Mouse (Mus musculus) midbrain, postnatal 0 days (tissue): ENCODE measurements at regions not wholly inside any gene's neighbourhood (a gene's known extent, or its start where the extent isn't known, plus 50 kb on each side); places are given as distances from the start of the nearest gene placed in this dataset.
A peak's percentile ranks its signal among the peaks of the same experiment; 100 is the strongest.
"Not testable (repeated sequence)": the region's sequence is repeated elsewhere in the genome, so short reads cannot be mapped to it uniquely, and the experiment has no call there.

Experiments used
- ATAC-seq: fragments of 200-750 bp; cut with Nextera tagmentation; 2 replicates; pipeline ENCODE4 v1.8.0; 2017; ENCODE audit warnings: moderate number of reproducible peaks, mild to moderate bottlenecking, moderate TSS enrichment, moderate library complexity; ENCODE audit not compliant: low FRiP score
- DNase-seq: peaks from one replicate; pipeline ENCODE4 v3.0.0-alpha.2; 2015; ENCODE audit warnings: low spot score
- H3K27ac ChIP-seq: fragments of 300-500 bp; sonication (generic); 2 replicates; pipeline ENCODE4 v1.5.1; 2014; ENCODE audit warnings: low read depth, mild to moderate bottlenecking, low read length, mixed read lengths
- H3K27me3 ChIP-seq: fragments of 300-500 bp; sonication (generic); 2 replicates; pipeline ENCODE4 v1.6.1; 2014; ENCODE audit warnings: low read length, control low read depth, mixed read lengths; ENCODE audit not compliant: insufficient read depth
- H3K36me3 ChIP-seq: fragments of 300-500 bp; sonication (generic); 2 replicates; pipeline ENCODE4 v1.6.1; 2014; ENCODE audit warnings: low read length, control low read depth, mixed read lengths; ENCODE audit not compliant: insufficient read depth
- H3K4me1 ChIP-seq: fragments of 300-500 bp; sonication (generic); 2 replicates; pipeline ENCODE4 v1.6.1; 2014; ENCODE audit warnings: mild to moderate bottlenecking, control low read depth, antibody characterized with exemption, low read length, mixed read lengths; ENCODE audit not compliant: insufficient read depth
- H3K4me2 ChIP-seq: fragments of 300-500 bp; sonication (generic); 2 replicates; pipeline ENCODE4 v1.6.1; 2014; ENCODE audit warnings: low read depth, mild to moderate bottlenecking, low read length, mixed read lengths; ENCODE audit not compliant: poor library complexity, severe bottlenecking
- H3K4me3 ChIP-seq: fragments of 300-500 bp; sonication (generic); 2 replicates; pipeline ENCODE4 v1.5.1; 2014; ENCODE audit warnings: low read depth, mild to moderate bottlenecking, low read length, moderate library complexity
- H3K9ac ChIP-seq: fragments of 300-500 bp; sonication (generic); replicated peaks from 2 replicates; pipeline ENCODE4 v1.6.1; 2014; ENCODE audit warnings: mild to moderate bottlenecking, low read length, moderate library complexity, mixed read lengths; ENCODE audit not compliant: poor library complexity, severe bottlenecking
- H3K9me3 ChIP-seq: fragments of 300-500 bp; sonication (generic); 2 replicates; pipeline ENCODE4 v1.6.1; 2016; ENCODE audit warnings: low read length, control low read depth
- CTCF ChIP-seq: IDR thresholded peaks from 2 replicates; pipeline ENCODE4 v1.5.1; 2016; ENCODE audit warnings: antibody characterized with exemption, mild to moderate bottlenecking
- WGBS: fragments of 180-500 bp; shearing (Covaris S2); extraction: QIAGEN DNeasy Blood & Tissue Kit; methylation state at CpG from one replicate; pipeline ENCODE4 v1.1.7; 2014; 5-methylcytosine and 5-hydroxymethylcytosine counted together

DNA sequence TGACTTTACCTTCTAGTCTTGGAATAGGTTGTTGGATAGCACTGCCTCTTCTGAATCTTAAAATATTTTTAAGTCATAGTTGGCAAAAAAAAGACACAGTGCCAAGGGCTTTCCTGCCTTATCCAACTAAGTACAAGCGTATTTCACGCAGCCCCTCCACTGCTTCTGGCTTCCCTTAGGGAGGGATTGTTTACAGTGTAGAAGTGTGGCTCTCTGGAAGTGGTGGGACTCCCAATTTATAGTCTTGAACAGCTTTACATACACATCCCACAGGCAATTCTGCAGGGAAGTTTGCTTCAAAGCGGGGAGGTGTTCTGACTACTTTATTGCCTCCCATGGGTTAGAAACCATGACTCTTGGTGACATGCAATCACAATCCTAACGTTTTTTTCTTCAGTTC, 310.9 kb upstream of the Ift57 start:
- DNase-seq (no peak), ATAC-seq (no peak)
- no peak overlapping the region for H3K9ac ChIP-seq
- no peaks in the 10 kb centered on the region for H3K36me3 ChIP-seq
- no peaks in the 10 kb centered on the region for H3K9me3 ChIP-seq
- no peaks in the 10 kb centered on the region for H3K27me3 ChIP-seq
- H3K4me1 ChIP-seq = no peaks in the 10 kb centered on the region
- H3K4me2 ChIP-seq = no peak overlapping the region
- no peak overlapping the region for H3K27ac ChIP-seq
- 60% methylated on average over 4 of the region's 4 CpGs for WGBS
- H3K4me3 ChIP-seq = no peak overlapping the region
- no peak for TF ChIP-seq CTCF

DNA sequence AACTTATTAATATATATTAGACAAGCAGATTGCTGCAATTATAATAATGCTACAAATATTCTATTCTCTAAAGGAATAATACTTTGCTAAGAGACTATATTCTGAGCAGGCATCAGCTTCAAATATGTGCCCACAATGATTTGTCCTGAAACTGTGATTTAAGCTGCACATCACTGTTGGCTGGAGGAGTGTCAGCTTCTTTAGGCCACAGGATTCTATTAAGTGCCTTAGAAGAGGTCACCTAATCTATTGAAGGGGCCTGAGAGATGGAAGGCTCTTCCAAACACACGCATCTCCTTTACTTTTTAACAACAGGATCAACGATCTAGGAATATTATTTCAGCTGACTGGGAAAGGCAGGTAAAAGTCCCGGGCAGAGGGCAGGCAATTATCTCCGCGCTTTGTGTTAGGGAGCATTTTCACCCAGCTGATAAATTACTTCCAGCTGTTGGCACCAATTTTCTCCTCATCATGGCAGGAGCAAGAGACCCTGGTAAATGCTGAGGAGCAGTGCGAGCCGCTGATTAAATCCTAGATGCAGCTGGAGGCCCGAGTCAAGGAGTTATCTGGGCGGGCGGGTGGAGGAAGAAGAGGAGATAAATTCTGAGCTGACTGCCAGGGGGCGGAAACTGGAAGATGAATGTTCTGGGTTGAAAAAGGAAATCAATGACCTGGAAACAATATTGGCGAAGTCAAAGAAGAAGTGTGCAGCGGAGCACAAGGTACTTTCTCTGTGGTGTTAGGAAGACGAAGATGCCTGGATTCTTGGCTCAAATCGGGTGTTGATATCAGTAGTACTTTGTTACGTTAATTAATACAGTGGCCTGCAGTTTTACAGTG, 290.9 kb upstream of the Ift57 start:
- Histone ChIP-seq H3K27ac (no peak overlapping the region), H3K27me3 (no peaks in the 10 kb centered on the region), H3K9ac (no peak overlapping the region), H3K4me2 (no peak overlapping the region), H3K4me1 (no peaks in the 10 kb centered on the region), H3K4me3 (no peak overlapping the region), H3K9me3 (no peaks in the 10 kb centered on the region), H3K36me3 (no peaks in the 10 kb centered on the region)
- WGBS = 46% methylated on average over 16 of the region's 16 CpGs
- ATAC-seq = no peak
- no peak for TF ChIP-seq CTCF
- peak; percentile 46 for DNase-seq

DNA sequence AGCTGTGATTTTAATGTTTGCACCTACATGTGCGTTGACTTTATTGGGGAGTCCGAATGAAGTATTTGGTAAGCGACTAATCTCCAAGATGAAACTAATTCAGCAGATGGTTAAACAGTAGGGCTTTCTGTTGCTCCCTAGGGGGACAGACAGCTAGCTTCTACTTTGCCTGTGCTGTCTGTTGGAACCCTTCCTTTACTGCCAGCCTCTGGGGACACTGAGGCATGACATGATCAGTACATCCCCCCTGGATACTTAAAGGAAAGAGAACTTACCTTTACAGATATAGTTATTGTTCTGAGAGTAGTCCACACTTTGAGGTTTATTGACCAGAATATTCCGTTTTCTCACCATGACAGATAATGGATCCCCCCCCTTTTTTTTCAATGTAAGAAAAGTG, 289.8 kb upstream of the Ift57 start:
- peak; percentile 15 for DNase-seq
- no peaks in the 10 kb centered on the region for H3K36me3 ChIP-seq
- no peaks in the 10 kb centered on the region for H3K9me3 ChIP-seq
- no peak overlapping the region for H3K9ac ChIP-seq
- H3K27ac ChIP-seq = no peak overlapping the region
- H3K4me2 ChIP-seq = no peak overlapping the region
- no peaks in the 10 kb centered on the region for H3K4me1 ChIP-seq
- WGBS = 88% methylated on average over 4 of the region's 4 CpGs
- no peaks in the 10 kb centered on the region for H3K27me3 ChIP-seq
- no peak overlapping the region for H3K4me3 ChIP-seq
- no peak for TF ChIP-seq CTCF
- no peak for ATAC-seq

DNA sequence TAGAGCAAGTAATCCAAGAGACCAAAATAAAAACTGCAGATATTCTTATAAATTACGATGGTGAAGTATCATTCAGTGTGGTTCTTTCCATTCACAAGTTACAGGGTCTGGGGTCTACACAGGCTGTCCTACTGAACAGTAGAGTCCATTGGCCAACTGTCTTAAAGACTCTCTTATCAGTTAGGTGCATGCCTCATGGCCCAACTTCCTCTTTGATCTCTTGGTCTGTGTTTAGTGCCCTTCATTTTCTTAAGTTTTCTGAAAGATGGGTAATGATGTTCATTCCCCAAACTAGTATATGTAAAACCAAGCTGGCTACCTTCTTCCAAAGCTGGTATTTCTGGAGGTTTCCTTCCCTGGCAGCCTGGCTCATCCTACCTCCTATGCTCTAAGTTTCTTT, 268.7 kb upstream of the Ift57 start:
- Histone ChIP-seq H3K36me3 (no peaks in the 10 kb centered on the region), H3K27me3 (no peaks in the 10 kb centered on the region), H3K27ac (no peak overlapping the region), H3K9ac (no peak overlapping the region), H3K4me1 (no peaks in the 10 kb centered on the region), H3K4me2 (no peak overlapping the region), H3K9me3 (no peaks in the 10 kb centered on the region), H3K4me3 (no peak overlapping the region)
- no peak for TF ChIP-seq CTCF
- DNase-seq = no peak
- WGBS = 96% methylated on average over 1 of the region's 1 CpGs
- no peak for ATAC-seq

DNA sequence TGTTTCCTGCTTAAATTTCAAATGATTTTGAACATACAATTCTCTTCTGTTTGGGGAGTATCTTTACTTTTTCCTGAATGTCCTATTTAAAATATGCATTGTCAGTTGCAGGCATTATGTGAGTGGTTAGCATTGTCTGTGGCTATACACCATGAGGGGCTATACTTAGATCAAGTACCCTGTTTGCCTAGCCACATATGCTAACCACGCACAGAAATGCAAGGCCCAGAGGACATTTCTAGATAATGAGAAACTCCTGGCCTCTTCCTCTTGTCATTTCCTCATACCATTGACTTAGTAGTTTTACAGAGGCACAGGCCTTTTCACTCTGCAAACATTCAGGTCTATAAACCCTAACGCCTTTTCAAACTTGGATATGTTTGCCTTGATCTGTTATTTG, 267.1 kb upstream of the Ift57 start:
- no peak for TF ChIP-seq CTCF
- H3K27me3 ChIP-seq = no peaks in the 10 kb centered on the region
- H3K36me3 ChIP-seq = no peaks in the 10 kb centered on the region
- ATAC-seq (no peak), DNase-seq (no peak)
- H3K4me1 ChIP-seq = no peaks in the 10 kb centered on the region
- no peak overlapping the region for H3K4me2 ChIP-seq
- WGBS = 79% methylated on average over 2 of the region's 2 CpGs
- H3K4me3 ChIP-seq = no peak overlapping the region
- H3K27ac ChIP-seq = no peak overlapping the region
- H3K9me3 ChIP-seq = no peaks in the 10 kb centered on the region
- no peak overlapping the region for H3K9ac ChIP-seq

DNA sequence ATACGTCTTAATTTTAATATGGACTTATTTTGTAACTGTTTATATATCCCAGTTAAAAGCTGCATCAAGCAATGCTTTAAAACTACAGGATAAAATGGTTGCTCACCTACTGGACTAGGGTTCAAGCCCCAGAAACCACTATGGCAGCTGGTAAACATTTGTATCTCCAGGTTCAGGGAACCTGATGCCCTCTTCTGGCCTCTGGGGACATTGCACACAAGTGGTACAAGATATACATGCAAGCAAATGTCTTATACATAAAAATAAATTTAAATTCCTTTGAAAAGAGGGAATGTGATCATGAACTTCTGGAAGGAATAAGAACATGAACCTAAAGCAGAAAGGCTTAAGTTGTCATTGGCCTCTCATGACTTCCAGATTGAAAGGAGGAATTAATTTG, 257.8 kb upstream of the Ift57 start:
- WGBS = 81% methylated on average over 1 of the region's 1 CpGs
- no peak for ATAC-seq

DNA sequence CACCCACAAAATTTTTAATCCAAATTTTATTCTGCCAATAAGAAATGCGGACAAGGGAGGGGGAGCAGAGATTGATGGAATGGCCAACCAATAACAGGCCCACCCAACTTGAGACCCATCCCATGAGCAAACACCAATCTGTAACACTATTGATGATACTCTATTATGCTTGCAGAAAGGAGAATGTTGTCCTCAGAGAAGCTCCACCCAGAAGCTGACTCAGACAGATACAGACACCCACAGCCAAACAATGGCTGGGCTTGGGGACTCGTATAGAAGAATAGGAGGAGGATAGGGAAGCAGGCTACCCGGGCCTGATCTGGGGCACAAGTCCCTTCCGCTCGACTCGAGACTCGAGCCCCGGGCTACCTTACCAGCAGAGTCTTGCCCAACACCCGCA, 251.7 kb upstream of the Ift57 start:
- DNase-seq, ATAC-seq, H3K4me2 ChIP-seq, H3K27ac ChIP-seq, H3K4me1 ChIP-seq, H3K27me3 ChIP-seq, H3K9me3 ChIP-seq, H3K9ac ChIP-seq, H3K36me3 ChIP-seq, H3K4me3 ChIP-seq: not testable (repeated sequence)
- 93% methylated on average over 5 of the region's 9 CpGs for WGBS

More for the DNA sequence above, 257.8 kb upstream of the Ift57 start:
- peak; percentile 44 for TF ChIP-seq CTCF
- Histone ChIP-seq H3K9me3 (no peaks in the 10 kb centered on the region), H3K4me3 (no peak overlapping the region), H3K9ac (no peak overlapping the region), H3K36me3 (no peaks in the 10 kb centered on the region), H3K4me2 (no peak overlapping the region), H3K4me1 (no peaks in the 10 kb centered on the region), H3K27ac (no peak overlapping the region), H3K27me3 (no peaks in the 10 kb centered on the region)
- DNase-seq = no peak
